Mouse (Mus musculus): ENCODE data around the gene Adarb1. TPM values are rescaled to one million over a fixed set of nuclear protein-coding genes. Genes with fewer than 3 reads are reported as not detected.
A peak's percentile ranks its signal among the peaks of the same experiment; 100 is the strongest.

The Adarb1 gene
- polyA plus RNA-seq, 1 experiment: 6.2 TPM

- no peaks in the 10 kb centered on the region for H3K27me3 ChIP-seq (replicated peaks; ENCODE audit: control insufficient read depth, insufficient read depth, low read length)
- WGBS: 100% methylated on average over 1 of the region's 1 CpGs
- no peaks in the 10 kb centered on the region for H3K36me3 ChIP-seq (ENCODE audit: control insufficient read depth, insufficient read depth, low read length)
- no peak overlapping the region for H3K4me3 ChIP-seq (ENCODE audit: insufficient read depth, low read depth, low read length)
- no peak overlapping the region for H3K27ac ChIP-seq (ENCODE audit: insufficient read depth, low read depth, low read length)
- no peaks in the 10 kb centered on the region for H3K4me1 ChIP-seq (ENCODE audit: control insufficient read depth, insufficient read depth, low read length)
- TF ChIP-seq POLR2A (IDR thresholded peaks at IDR 0.05; ENCODE audit: low read depth, low read length) (no peak), CTCF (conservative IDR thresholded peaks at IDR 0.05; ENCODE audit: insufficient read depth, insufficient read length, low read depth, low read length) (no peak)
- no peak for DNase-seq
Measured at GRCm38 (mm10) chr10:77387558-77387957, 30.5 kb downstream of the Adarb1 start.

GRCm38 (mm10) chr10:77385731-77386130, 32.3 kb downstream of the Adarb1 start:
- H3K4me3 ChIP-seq (ENCODE audit: insufficient read depth, low read depth, low read length): no peak overlapping the region
- H3K36me3 ChIP-seq (ENCODE audit: control insufficient read depth, insufficient read depth, low read length): no peaks in the 10 kb centered on the region
- no peak overlapping the region for H3K27ac ChIP-seq (ENCODE audit: insufficient read depth, low read depth, low read length)
- DNase-seq: no peak
- 75% methylated on average over 4 of the region's 4 CpGs for WGBS
- 0 out of 2 replicates have a peak, but pooled peaks cover 2% of the 10 kb centered on the region for H3K4me1 ChIP-seq (ENCODE audit: control insufficient read depth, insufficient read depth, low read length)
- TF ChIP-seq POLR2A (IDR thresholded peaks at IDR 0.05; ENCODE audit: low read depth, low read length) (no peak), CTCF (conservative IDR thresholded peaks at IDR 0.05; ENCODE audit: insufficient read depth, insufficient read length, low read depth, low read length) (no peak)
- no peaks in the 10 kb centered on the region for H3K27me3 ChIP-seq (replicated peaks; ENCODE audit: control insufficient read depth, insufficient read depth, low read length)

- TF ChIP-seq CTCF (conservative IDR thresholded peaks at IDR 0.05; ENCODE audit: insufficient read depth, insufficient read length, low read depth, low read length) (no peak), POLR2A (IDR thresholded peaks at IDR 0.05; ENCODE audit: low read depth, low read length) (no peak)
- no peak overlapping the region for H3K27ac ChIP-seq (ENCODE audit: insufficient read depth, low read depth, low read length)
- WGBS: 87% methylated on average over 8 of the region's 8 CpGs
- H3K27me3 ChIP-seq (replicated peaks; ENCODE audit: control insufficient read depth, insufficient read depth, low read length): no peaks in the 10 kb centered on the region
- no peak overlapping the region for H3K4me3 ChIP-seq (ENCODE audit: insufficient read depth, low read depth, low read length)
- 0 out of 2 replicates have a peak, but pooled peaks cover 3% of the 10 kb centered on the region for H3K4me1 ChIP-seq (ENCODE audit: control insufficient read depth, insufficient read depth, low read length)
- DNase-seq: no peak
- H3K36me3 ChIP-seq (ENCODE audit: control insufficient read depth, insufficient read depth, low read length): no peaks in the 10 kb centered on the region
Measured at GRCm38 (mm10) chr10:77383045-77383444, 35.0 kb downstream of the Adarb1 start.

GRCm38 (mm10) chr10:77381191-77381590, 36.9 kb downstream of the Adarb1 start:
- H3K4me3 ChIP-seq (ENCODE audit: insufficient read depth, low read depth, low read length): no peak overlapping the region
- H3K36me3 ChIP-seq (ENCODE audit: control insufficient read depth, insufficient read depth, low read length): no peaks in the 10 kb centered on the region
- H3K4me1 ChIP-seq (ENCODE audit: control insufficient read depth, insufficient read depth, low read length): 0 out of 2 replicates have a peak, but pooled peaks cover 3% of the 10 kb centered on the region
- H3K27me3 ChIP-seq (replicated peaks; ENCODE audit: control insufficient read depth, insufficient read depth, low read length): no peaks in the 10 kb centered on the region
- DNase-seq: no peak
- peak overlapping the region; percentile 47; the same call in 1 of the 2 replicates for H3K27ac ChIP-seq (ENCODE audit: insufficient read depth, low read depth, low read length)
- WGBS: 47% methylated on average over 2 of the region's 2 CpGs
- TF ChIP-seq POLR2A (IDR thresholded peaks at IDR 0.05; ENCODE audit: low read depth, low read length) (no peak), CTCF (conservative IDR thresholded peaks at IDR 0.05; ENCODE audit: insufficient read depth, insufficient read length, low read depth, low read length) (no peak)

GRCm38 (mm10) chr10:77380716-77381115, 37.4 kb downstream of the Adarb1 start:
- TF ChIP-seq POLR2A (IDR thresholded peaks at IDR 0.05; ENCODE audit: low read depth, low read length): no peak
- TF ChIP-seq CTCF (conservative IDR thresholded peaks at IDR 0.05; ENCODE audit: insufficient read depth, insufficient read length, low read depth, low read length): peak; percentile 29; the same call in 1 of the 2 replicates
- no peaks in the 10 kb centered on the region for H3K27me3 ChIP-seq (replicated peaks; ENCODE audit: control insufficient read depth, insufficient read depth, low read length)
- H3K4me3 ChIP-seq (ENCODE audit: insufficient read depth, low read depth, low read length): no peak overlapping the region
- 55% methylated on average over 6 of the region's 6 CpGs for whole genome bisulfite sequencing
- H3K36me3 ChIP-seq (ENCODE audit: control insufficient read depth, insufficient read depth, low read length): no peaks in the 10 kb centered on the region
- H3K27ac ChIP-seq (ENCODE audit: insufficient read depth, low read depth, low read length): peak overlapping the region; percentile 47; the same call in 1 of the 2 replicates
- H3K4me1 ChIP-seq (ENCODE audit: control insufficient read depth, insufficient read depth, low read length): 0 out of 2 replicates have a peak, but pooled peaks cover 3% of the 10 kb centered on the region
- DNase-seq: peak; percentile 49

GRCm38 (mm10) chr10:77379199-77379598, 38.9 kb downstream of the Adarb1 start:
- no peak for DNase-seq
- WGBS: 99% methylated on average over 4 of the region's 4 CpGs
- Histone ChIP-seq H3K27ac (ENCODE audit: insufficient read depth, low read depth, low read length) (no peak overlapping the region), H3K27me3 (replicated peaks; ENCODE audit: control insufficient read depth, insufficient read depth, low read length) (no peaks in the 10 kb centered on the region), H3K36me3 (ENCODE audit: control insufficient read depth, insufficient read depth, low read length) (no peaks in the 10 kb centered on the region), H3K4me3 (ENCODE audit: insufficient read depth, low read depth, low read length) (no peak overlapping the region), H3K4me1 (ENCODE audit: control insufficient read depth, insufficient read depth, low read length) (0 out of 2 replicates have a peak, but pooled peaks cover 3% of the 10 kb centered on the region)
- TF ChIP-seq CTCF (conservative IDR thresholded peaks at IDR 0.05; ENCODE audit: insufficient read depth, insufficient read length, low read depth, low read length) (no peak), POLR2A (IDR thresholded peaks at IDR 0.05; ENCODE audit: low read depth, low read length) (no peak)

GRCm38 (mm10) chr10:77376056-77376455, 42.0 kb downstream of the Adarb1 start:
- Histone ChIP-seq H3K27ac (ENCODE audit: insufficient read depth, low read depth, low read length) (no peak overlapping the region), H3K27me3 (replicated peaks; ENCODE audit: control insufficient read depth, insufficient read depth, low read length) (no peaks in the 10 kb centered on the region), H3K4me1 (ENCODE audit: control insufficient read depth, insufficient read depth, low read length) (0 out of 2 replicates have a peak, but pooled peaks cover 3% of the 10 kb centered on the region), H3K36me3 (ENCODE audit: control insufficient read depth, insufficient read depth, low read length) (no peaks in the 10 kb centered on the region), H3K4me3 (ENCODE audit: insufficient read depth, low read depth, low read length) (no peak overlapping the region)
- 94% methylated on average over 1 of the region's 1 CpGs for WGBS
- TF ChIP-seq POLR2A (IDR thresholded peaks at IDR 0.05; ENCODE audit: low read depth, low read length) (no peak), CTCF (conservative IDR thresholded peaks at IDR 0.05; ENCODE audit: insufficient read depth, insufficient read length, low read depth, low read length) (no peak)
- no peak for DNase-seq
